Mouse (Mus musculus) kidney, adult 9 months (tissue): ENCODE results near the gene Spp1.
"Not testable (repeated sequence)": the region's sequence is repeated elsewhere in the genome, so short reads cannot be mapped to it uniquely, and the experiment has no call there.

Experiments
- DNase-seq: peaks from one replicate; pipeline ENCODE4 v3.0.0; 2022

The Spp1 gene

GRCm38 (mm10) chr5:104436406-104437076, 1.6 kb downstream of the Spp1 start:
- DNase-seq, result peak; percentile 79

- no peak for DNase-seq
These were observed 7.5 kb downstream of the Spp1 start for GRCm38 (mm10) chr5:104442396-104442795.

GRCm38 (mm10) chr5:104442850-104443249, 7.9 kb downstream of the Spp1 start:
- no peak for DNase-seq

- peak; percentile 90 for DNase-seq
These were observed 11.2 kb downstream of the Spp1 start for GRCm38 (mm10) chr5:104446156-104446555.

- not testable (repeated sequence) for DNase-seq
These were observed 13.4 kb downstream of the Spp1 start for GRCm38 (mm10) chr5:104448346-104448745.

- DNase-seq, result no peak
These were observed 14.6 kb downstream of the Spp1 start for GRCm38 (mm10) chr5:104449491-104449890.

- no peak for DNase-seq
These were observed 18.2 kb downstream of the Spp1 start for GRCm38 (mm10) chr5:104453075-104453474.

- no peak for DNase-seq
These were observed 19.6 kb downstream of the Spp1 start for GRCm38 (mm10) chr5:104454564-104454963.

GRCm38 (mm10) chr5:104458832-104459705, 24.2 kb downstream of the Spp1 start, which contains the start of gene Pkd2:
Gene Pkd2 (plus strand): TSS chr5:104459450.
- peak; percentile 87 for DNase-seq

GRCm38 (mm10) chr5:104459706-104460455, 25.0 kb downstream of the Spp1 start:
- DNase-seq, result peak; percentile 73

- DNase-seq, result peak; percentile 57
These were observed 25.5 kb downstream of the Spp1 start for GRCm38 (mm10) chr5:104460456-104460838.

- DNase-seq, result peak; percentile 73
These were observed 25.9 kb downstream of the Spp1 start for GRCm38 (mm10) chr5:104460856-104461255.

GRCm38 (mm10) chr5:104465279-104465678, 30.4 kb downstream of the Spp1 start:
- DNase-seq, result peak; percentile 64

- peak; percentile 93 for DNase-seq
These were observed 30.8 kb downstream of the Spp1 start for GRCm38 (mm10) chr5:104465731-104466130.

- DNase-seq, result no peak
These were observed 31.9 kb downstream of the Spp1 start for GRCm38 (mm10) chr5:104466816-104467215.

- no peak for DNase-seq
These were observed 33.7 kb downstream of the Spp1 start for GRCm38 (mm10) chr5:104468586-104468985.

- peak; percentile 90 for DNase-seq
These were observed 36.1 kb downstream of the Spp1 start for GRCm38 (mm10) chr5:104470981-104471391.

- peak; percentile 42 for DNase-seq
These were observed 37.5 kb downstream of the Spp1 start for GRCm38 (mm10) chr5:104472371-104472770.

GRCm38 (mm10) chr5:104480367-104480766, 45.4 kb downstream of the Spp1 start:
- peak; percentile 69 for DNase-seq

- DNase-seq, result no peak
These were observed 47.9 kb downstream of the Spp1 start for GRCm38 (mm10) chr5:104482856-104483255.
